ENCODE assay signal across 10 mouse cellular contexts in genomic region chr7:140805704-140806103, GRCm38 (mm10). TPM values are rescaled to one million over a fixed set of nuclear protein-coding genes. Genes with fewer than 3 reads are reported as not detected.
DNase-seq lines count a peak whose midpoint lies in the region; ATAC-seq and TF ChIP-seq lines count a peak whose summit lies in the region.
"Had no signal": no experiment of that assay in that cellular context is flagged by ENCODE, and none has a peak within 500 bp of the region (broad histone marks: within the 10 kb centered on the region; RNA-seq: fewer than 3 reads in every experiment).

No protein-coding gene starts in this region.

- H3K27me3 ChIP-seq in embryonic facial prominence, embryonic 11.5 days (ENCODE audit: control insufficient read depth, insufficient read depth, low read length) = no peaks in the 10 kb centered on the region
- H3K27me3 ChIP-seq in thymus, adult 2 months (ENCODE audit: control insufficient read depth, insufficient read depth, low read length) = no peaks in the 10 kb centered on the region
- H3K27me3 ChIP-seq: neural tube, embryonic 12.5 days had no signal

- H3K36me3 ChIP-seq in embryonic facial prominence, embryonic 11.5 days (replicated peaks; ENCODE audit: control insufficient read depth, insufficient read depth, low read depth, low read length) = no peaks in the 10 kb centered on the region
- H3K36me3 ChIP-seq in thymus, adult 2 months (ENCODE audit: control insufficient read depth, insufficient read depth, low read length) = no peaks in the 10 kb centered on the region

- no peak overlapping the region for H3K27ac ChIP-seq in embryonic facial prominence, embryonic 11.5 days (replicated peaks; ENCODE audit: low read depth, low read length)
- no peak overlapping the region for H3K27ac ChIP-seq in thymus, adult 2 months (ENCODE audit: control insufficient read depth, insufficient read depth, low read length)
- H3K27ac ChIP-seq: neural tube, embryonic 12.5 days had no signal

- no peak overlapping the region for H3K4me3 ChIP-seq in embryonic facial prominence, embryonic 11.5 days (ENCODE audit: low read depth, low read length)
- H3K4me3 ChIP-seq in thymus, adult 2 months (ENCODE audit: control insufficient read depth, insufficient read depth, low read length) = no peak overlapping the region
- H3K4me3 ChIP-seq: neural tube, embryonic 12.5 days had no signal

- H3K4me1 ChIP-seq in embryonic facial prominence, embryonic 11.5 days (ENCODE audit: control insufficient read depth, insufficient read depth, low read length) = no peaks in the 10 kb centered on the region
- no peaks in the 10 kb centered on the region for H3K4me1 ChIP-seq in thymus, adult 2 months (replicated peaks; ENCODE audit: control insufficient read depth, insufficient read depth, low read length)
- H3K4me1 ChIP-seq: neural tube, embryonic 12.5 days had no signal

- H3K9me3 ChIP-seq in embryonic facial prominence, embryonic 11.5 days (replicated peaks; ENCODE audit: control insufficient read depth, low read length) = no peaks in the 10 kb centered on the region
- H3K9me3 ChIP-seq: neural tube, embryonic 12.5 days had no signal

- peak; percentile 67 for DNase-seq in right cerebral cortex, adult 18-20 months
- no peak for DNase-seq in right cerebral cortex, postnatal 4 days
- DNase-seq in adrenal gland, adult 8-10 months = peak; percentile 48
- DNase-seq in embryonic facial prominence, embryonic 11.5 days (ENCODE audit: low spot score) = peak; percentile 47
- peak; percentile 79 for DNase-seq in layer of hippocampus, adult 11-12 months (ENCODE audit: low spot score)
- peak; percentile 71 for DNase-seq in lung, postnatal 10 days
- DNase-seq in thymus, adult 2 months = peak; percentile 48
- DNase-seq in urinary bladder, postnatal 25 days (ENCODE audit: low spot score) = no peak

- H3K9ac ChIP-seq in embryonic facial prominence, embryonic 11.5 days (replicated peaks; ENCODE audit: low read length) = no peak overlapping the region
- H3K9ac ChIP-seq: neural tube, embryonic 12.5 days had no signal

- 0 out of 2 replicates have a peak, but pooled peaks have one; percentile 48 for ATAC-seq in embryonic facial prominence, embryonic 11.5 days (replicated peaks; ENCODE audit: insufficient number of reproducible peaks, low FRiP score, low TSS enrichment, low read depth)

- H3K4me2 ChIP-seq in embryonic facial prominence, embryonic 11.5 days (ENCODE audit: low read depth, low read length) = no peak overlapping the region
- H3K4me2 ChIP-seq: neural tube, embryonic 12.5 days had no signal

- peak; percentile 67; the same call in 1 of the 2 replicates for TF ChIP-seq CTCF in thymus, adult 2 months (IDR thresholded peaks at IDR 0.05; ENCODE audit: borderline replicate concordance, control insufficient read depth, extremely low read depth, insufficient read depth, low read length, poor library complexity)

- TF ChIP-seq POLR2A in thymus, adult 2 months (IDR thresholded peaks at IDR 0.05; ENCODE audit: control insufficient read depth, extremely low read depth, insufficient read depth, low read length, poor library complexity) = no peak

- WGBS in embryonic facial prominence, embryonic 11.5 days = 8% methylated on average over 1 of the region's 1 CpGs
- WGBS in thymus, adult 2 months = 8% methylated on average over 1 of the region's 1 CpGs

RNA-seq across cellular contexts. Expression of gene Zfp941, which starts 16.3 kb away (rescaled TPM):
- 1 to 10 TPM; 3.8 to 8.6 (median 5.7) TPM for total RNA-seq in adrenal gland, adult 8-10 months (2022)
- polyA plus RNA-seq in embryonic facial prominence, embryonic 11.5 days (2014; fragmentation: Nextera tagmentation; extraction: Ambion mirVana) = 3.5 and 3.6 TPM in 2 replicates
- 0.04 and 0.22 TPM in 2 replicates for polyA plus RNA-seq in thymus, adult 2 months (2012; rRNA removed)

RNA-seq across cellular contexts. Expression of gene Syce1, which starts 18.1 kb away (rescaled TPM):
- not detected for total RNA-seq in adrenal gland, adult 8-10 months (2022)
- 0.14 and 0.38 TPM in 2 replicates for polyA plus RNA-seq in embryonic facial prominence, embryonic 11.5 days (2014; fragmentation: Nextera tagmentation; extraction: Ambion mirVana)
- 0.27 TPM in 1 of 2 replicates, not detected in the other for polyA plus RNA-seq in thymus, adult 2 months (2012; rRNA removed)
- polyA plus RNA-seq: heart, embryonic 14.5 days had no signal

RNA-seq across cellular contexts. Expression of gene Urah, which starts 29.1 kb away (rescaled TPM):
- 1 to 10 TPM in 2 of 4 experiments, under 1 TPM in 1, not detected in 1; 0.73 to 1.8 (median 1.0) TPM for total RNA-seq in adrenal gland, adult 8-10 months (2022)
- 1.1 and 1.3 TPM in 2 replicates for polyA plus RNA-seq in embryonic facial prominence, embryonic 11.5 days (2014; fragmentation: Nextera tagmentation; extraction: Ambion mirVana)
- polyA plus RNA-seq in thymus, adult 2 months (2012; rRNA removed) = 12.9 and 15.9 TPM in 2 replicates
- polyA plus RNA-seq: heart, embryonic 14.5 days; neural tube, embryonic 12.5 days had no signal

RNA-seq across cellular contexts. Expression of gene Scgb1c1, which starts 39.6 kb away (rescaled TPM):
- total RNA-seq in adrenal gland, adult 8-10 months (2022) = not detected
- not detected in 2 replicates for polyA plus RNA-seq in embryonic facial prominence, embryonic 11.5 days (2014; fragmentation: Nextera tagmentation; extraction: Ambion mirVana)
- polyA plus RNA-seq in thymus, adult 2 months (2012; rRNA removed) = 2.0 and 3.2 TPM in 2 replicates
- polyA plus RNA-seq: heart, embryonic 14.5 days; neural tube, embryonic 12.5 days had no signal

RNA-seq across cellular contexts. Expression of gene Odf3, which starts 41.9 kb away (rescaled TPM):
- 1 to 10 TPM in 2 of 4 experiments, under 1 TPM in 1, not detected in 1; 0.23 to 1.3 (median 1.2) TPM for total RNA-seq in adrenal gland, adult 8-10 months (2022)
- polyA plus RNA-seq in embryonic facial prominence, embryonic 11.5 days (2014; fragmentation: Nextera tagmentation; extraction: Ambion mirVana) = not detected in 2 replicates
- polyA plus RNA-seq in thymus, adult 2 months (2012; rRNA removed) = 0.20 TPM in 1 of 2 replicates, not detected in the other
- polyA plus RNA-seq: heart, embryonic 14.5 days; neural tube, embryonic 12.5 days had no signal

Comparison
In these comparisons a context has a peak if more than half of its experiments do, and no peak if none do; other contexts are left out.
1. DNase-seq: peak in right cerebral cortex, adult 18-20 months (single experiment), adrenal gland, adult 8-10 months (single experiment), embryonic facial prominence, embryonic 11.5 days (single experiment), layer of hippocampus, adult 11-12 months (single experiment), lung, postnatal 10 days (single experiment) and thymus, adult 2 months (single experiment); none in right cerebral cortex, postnatal 4 days (single experiment) and urinary bladder, postnatal 25 days (single experiment).